Mouse (Mus musculus) T-helper 2 cell (primary cell): Measurements from ENCODE around the gene Cnksr3.

Experiments
- in situ Hi-C: fragments of 300-600 bp; cut with MboI, MseI; formaldehyde crosslinking; loops from one replicate; pipeline ENCODE4 v1.15.1; 2025; ENCODE audit warnings: high pct_unique_total_duplicates

Cnksr3 gene

GRCm38 (mm10) chr10:7077971-7078370, 134.1 kb downstream of the Cnksr3 start:
- in situ Hi-C loops, result no loop called here

- in situ Hi-C loops, result no loop called here
Measured at GRCm38 (mm10) chr10:7077389-7077808, 134.6 kb downstream of the Cnksr3 start.

- in situ Hi-C loops, result no loop called here
Measured at GRCm38 (mm10) chr10:7076662-7077211, 135.3 kb downstream of the Cnksr3 start.

GRCm38 (mm10) chr10:7076201-7076600, 135.8 kb downstream of the Cnksr3 start:
- in situ Hi-C loops, result no loop called here

- in situ Hi-C loops, result no loop called here
Measured at GRCm38 (mm10) chr10:7075661-7076060, 136.4 kb downstream of the Cnksr3 start.

- in situ Hi-C loops, result no loop called here
Measured at GRCm38 (mm10) chr10:7074231-7074630, 137.8 kb downstream of the Cnksr3 start.

- in situ Hi-C loops, result no loop called here
Measured at GRCm38 (mm10) chr10:7070924-7071323, 141.1 kb downstream of the Cnksr3 start.

GRCm38 (mm10) chr10:7070100-7070835, 141.8 kb downstream of the Cnksr3 start:
- in situ Hi-C loops, result no loop called here

GRCm38 (mm10) chr10:7069090-7069489, 142.9 kb downstream of the Cnksr3 start:
- in situ Hi-C loops, result no loop called here
